Mouse (Mus musculus) embryonic facial prominence, embryonic 15.5 days (tissue): Measurements from ENCODE around the gene Arhgef39. TPM values are rescaled to one million over a fixed set of nuclear protein-coding genes. Genes with fewer than 3 reads are reported as not detected.

Experiments
- ATAC-seq: fragments of 200-750 bp; cut with Nextera tagmentation; 2 replicates; pipeline ENCODE4 v1.8.0; 2017; ENCODE audit warnings: low read depth, moderate TSS enrichment; ENCODE audit not compliant: insufficient number of reproducible peaks, low FRiP score, low TSS enrichment
- H3K27ac ChIP-seq: fragments of 300-500 bp; sonication (generic); replicated peaks from 2 replicates; pipeline ENCODE4 v1.5.1; 2015; ENCODE audit warnings: mild to moderate bottlenecking, inconsistent platforms
- H3K27me3 ChIP-seq: fragments of 300-500 bp; sonication (generic); 2 replicates; pipeline ENCODE4 v1.6.1; 2015; ENCODE audit warnings: inconsistent platforms
- H3K36me3 ChIP-seq: fragments of 300-500 bp; sonication (generic); 2 replicates; pipeline ENCODE4 v1.6.1; 2015; ENCODE audit warnings: mild to moderate bottlenecking, inconsistent platforms
- H3K4me1 ChIP-seq: fragments of 300-500 bp; sonication (generic); 2 replicates; pipeline ENCODE4 v1.6.1; 2015; ENCODE audit warnings: inconsistent platforms
- H3K4me2 ChIP-seq: fragments of 300-500 bp; sonication (generic); replicated peaks from 2 replicates; pipeline ENCODE4 v1.6.1; 2015; ENCODE audit warnings: mild to moderate bottlenecking, inconsistent platforms
- H3K4me3 ChIP-seq: fragments of 300-500 bp; sonication (generic); replicated peaks from 2 replicates; pipeline ENCODE4 v1.5.1; 2015; ENCODE audit warnings: mild to moderate bottlenecking, inconsistent platforms
- H3K9ac ChIP-seq: fragments of 300-500 bp; sonication (generic); 2 replicates; pipeline ENCODE4 v1.6.1; 2015; ENCODE audit warnings: inconsistent platforms
- H3K9me3 ChIP-seq: fragments of 300-500 bp; sonication (generic); replicated peaks from 2 replicates; pipeline ENCODE4 v1.6.1; 2016; ENCODE audit warnings: inconsistent platforms
- WGBS: fragments of 180-500 bp; shearing (Covaris S2); methylation state at CpG from one replicate; pipeline ENCODE4 v1.1.7; 2015; 5-methylcytosine and 5-hydroxymethylcytosine counted together
- polyA plus RNA-seq: library from polyadenylated mRNA; unstranded; fragments of >200 nt; fragmentation: Nextera tagmentation; extraction: Ambion mirVana; gene quantifications from 2 replicates; pipeline ENCODE4 v1.2.1, GENCODE M21; 2015

The Arhgef39 gene
- 36.8 and 39.8 TPM in 2 replicates for polyA plus RNA-seq

GRCm38 (mm10) chr4:43499407-43500333, at the start of gene Arhgef39:
Arhgef39 (minus strand) TSS chr4:43499695.
- H3K27ac ChIP-seq, result peak within 1 kb of the TSS; percentile 76
- peak within 1 kb of the TSS; percentile 65 for H3K4me3 ChIP-seq
- H3K4me2 ChIP-seq, result peak within 1 kb of the TSS; percentile 87
- ATAC-seq, result peak; percentile 84
- H3K27me3 ChIP-seq, result no peaks in the 10 kb centered on the region
- H3K9me3 ChIP-seq, result no peaks in the 10 kb centered on the region
- peaks cover 33% of the 10 kb centered on the region for H3K4me1 ChIP-seq
- 7% methylated on average over 50 of the region's 50 CpGs for WGBS
- H3K36me3 ChIP-seq, result peaks cover 5% of the 10 kb centered on the region; the same call in 1 of the 2 replicates
- H3K9ac ChIP-seq, result peak within 1 kb of the TSS; percentile 47

DNA sequence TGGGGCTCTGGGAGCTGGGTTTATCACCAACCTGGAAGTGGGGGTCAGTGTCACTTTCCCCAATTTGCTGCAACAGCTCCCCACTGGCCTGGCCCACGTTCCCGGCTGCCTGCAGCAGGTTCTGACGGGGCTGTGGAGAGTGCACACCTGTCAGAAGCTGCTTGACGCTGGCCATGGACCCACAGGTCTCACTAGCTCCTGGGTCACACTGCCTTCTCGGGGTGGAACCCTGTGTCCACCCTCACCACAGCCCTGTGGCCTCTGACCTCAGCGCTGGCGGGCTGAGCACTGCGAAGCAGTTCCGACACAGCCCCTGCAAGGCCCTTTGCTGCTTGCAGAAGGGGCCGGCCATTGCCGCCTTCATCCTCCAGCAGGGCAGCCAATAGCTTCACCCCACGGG, 49.6 kb upstream of the Arhgef39 start:
- no peak overlapping the region for H3K9ac ChIP-seq
- no peak overlapping the region for H3K4me3 ChIP-seq
- whole genome bisulfite sequencing, result 94% methylated on average over 12 of the region's 12 CpGs
- H3K9me3 ChIP-seq, result no peaks in the 10 kb centered on the region
- H3K27ac ChIP-seq, result no peak overlapping the region
- H3K4me1 ChIP-seq, result no peaks in the 10 kb centered on the region
- H3K4me2 ChIP-seq, result no peak overlapping the region
- peaks cover 99% of the 10 kb centered on the region for H3K36me3 ChIP-seq
- no peaks in the 10 kb centered on the region for H3K27me3 ChIP-seq
- ATAC-seq, result no peak

DNA sequence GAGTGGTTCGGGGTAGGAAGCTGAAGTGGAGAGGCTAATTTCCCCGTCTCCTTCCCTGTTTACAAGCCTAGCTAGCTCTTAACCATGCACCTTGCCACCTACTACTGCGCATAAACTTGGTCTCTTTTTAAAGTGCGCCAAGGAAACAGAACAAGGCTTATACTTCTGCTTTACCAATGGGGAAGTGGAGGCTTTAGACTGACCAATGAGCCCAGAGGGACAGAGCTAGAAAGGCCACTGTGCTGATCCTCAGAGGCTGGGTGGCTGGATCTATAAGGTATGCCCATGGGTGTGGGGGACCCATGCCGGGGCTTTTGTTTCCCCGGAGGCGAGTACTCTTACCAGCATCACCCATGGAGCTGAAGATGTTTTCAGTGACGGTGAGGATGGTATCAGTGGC, 47.7 kb upstream of the Arhgef39 start:
- Histone ChIP-seq H3K27me3 (no peaks in the 10 kb centered on the region), H3K4me1 (no peaks in the 10 kb centered on the region), H3K9me3 (no peaks in the 10 kb centered on the region), H3K36me3 (peaks cover 99% of the 10 kb centered on the region), H3K4me3 (no peak overlapping the region), H3K9ac (no peak overlapping the region), H3K27ac (no peak overlapping the region), H3K4me2 (no peak overlapping the region)
- no peak for ATAC-seq
- 94% methylated on average over 8 of the region's 8 CpGs for WGBS

- WGBS, result 91% methylated on average over 12 of the region's 12 CpGs
- peaks cover 100% of the 10 kb centered on the region for H3K36me3 ChIP-seq
Observed at GRCm38 (mm10) chr4:43546375-43547047, 47.0 kb upstream of the Arhgef39 start.

DNA sequence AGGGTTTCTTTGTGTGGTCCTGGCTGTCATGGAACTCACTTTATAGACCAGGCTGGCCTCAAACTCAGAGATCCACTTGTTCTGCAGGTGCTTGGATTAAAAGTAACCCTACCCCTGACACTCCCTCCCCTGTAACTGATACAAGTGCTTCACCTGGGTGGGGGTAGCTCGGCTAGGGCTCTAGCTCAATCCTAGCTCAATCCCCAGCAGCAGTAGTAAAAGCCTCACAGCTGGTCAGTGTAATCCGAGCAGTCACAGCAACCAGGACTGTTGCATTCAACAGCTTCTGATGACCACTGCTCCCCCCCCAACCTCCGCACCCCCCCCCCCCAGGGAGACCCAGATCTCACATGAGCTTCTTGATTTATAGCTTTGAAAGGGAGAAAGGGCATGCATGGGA, 42.5 kb upstream of the Arhgef39 start:
- H3K27ac ChIP-seq, result no peak overlapping the region
- H3K9me3 ChIP-seq, result no peaks in the 10 kb centered on the region
- peaks cover 99% of the 10 kb centered on the region for H3K36me3 ChIP-seq
- H3K4me3 ChIP-seq, result no peak overlapping the region
- no peak overlapping the region for H3K4me2 ChIP-seq
- no peak for ATAC-seq
- 43% methylated on average over 3 of the region's 3 CpGs for WGBS
- H3K9ac ChIP-seq, result no peak overlapping the region
- no peaks in the 10 kb centered on the region for H3K4me1 ChIP-seq
- H3K27me3 ChIP-seq, result no peaks in the 10 kb centered on the region

More at GRCm38 (mm10) chr4:43546375-43547047, 47.0 kb upstream of the Arhgef39 start:
- Histone ChIP-seq H3K4me3 (no peak overlapping the region), H3K9ac (no peak overlapping the region), H3K9me3 (no peaks in the 10 kb centered on the region), H3K4me2 (no peak overlapping the region), H3K4me1 (no peaks in the 10 kb centered on the region), H3K27me3 (no peaks in the 10 kb centered on the region), H3K27ac (no peak overlapping the region)
- ATAC-seq, result no peak

- 95% methylated on average over 9 of the region's 9 CpGs for WGBS
- Histone ChIP-seq H3K27ac (no peak overlapping the region), H3K9ac (no peak overlapping the region), H3K9me3 (no peaks in the 10 kb centered on the region), H3K27me3 (no peaks in the 10 kb centered on the region), H3K36me3 (peaks cover 97% of the 10 kb centered on the region), H3K4me3 (no peak overlapping the region), H3K4me2 (no peak overlapping the region), H3K4me1 (no peaks in the 10 kb centered on the region)
- ATAC-seq, result no peak
Observed at GRCm38 (mm10) chr4:43536031-43536430, 36.5 kb upstream of the Arhgef39 start.

DNA sequence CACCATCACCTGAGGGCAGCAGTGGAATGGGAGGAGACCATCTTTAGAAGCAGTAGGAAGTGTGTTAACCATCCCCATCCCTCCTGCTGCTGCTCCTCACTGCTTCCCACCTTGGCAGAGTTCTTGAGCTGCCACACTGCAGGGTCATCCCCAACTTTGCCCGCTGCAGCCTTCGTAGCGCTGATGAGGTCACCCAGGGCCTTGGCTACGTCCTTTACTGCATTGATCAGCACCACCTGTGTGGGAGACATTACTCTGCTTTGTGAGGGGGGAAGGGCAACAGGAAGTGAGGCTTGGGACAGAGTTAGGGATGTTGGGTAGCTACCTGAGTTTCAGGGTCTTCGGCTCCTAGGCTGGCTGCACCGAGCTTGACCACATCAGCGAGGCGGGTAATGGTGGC, 36.1 kb upstream of the Arhgef39 start:
- H3K4me1 ChIP-seq, result no peaks in the 10 kb centered on the region
- no peak overlapping the region for H3K9ac ChIP-seq
- 91% methylated on average over 8 of the region's 8 CpGs for WGBS
- no peak overlapping the region for H3K27ac ChIP-seq
- no peaks in the 10 kb centered on the region for H3K27me3 ChIP-seq
- H3K36me3 ChIP-seq, result peaks cover 97% of the 10 kb centered on the region
- H3K9me3 ChIP-seq, result no peaks in the 10 kb centered on the region
- no peak overlapping the region for H3K4me2 ChIP-seq
- H3K4me3 ChIP-seq, result no peak overlapping the region
- ATAC-seq, result no peak

GRCm38 (mm10) chr4:43533270-43533669, 33.8 kb upstream of the Arhgef39 start:
- Histone ChIP-seq H3K9me3 (no peaks in the 10 kb centered on the region), H3K27ac (no peak overlapping the region), H3K9ac (no peak overlapping the region), H3K4me1 (0 out of 2 replicates have a peak, but pooled peaks cover 3% of the 10 kb centered on the region), H3K4me2 (no peak overlapping the region), H3K27me3 (no peaks in the 10 kb centered on the region), H3K36me3 (peaks cover 73% of the 10 kb centered on the region), H3K4me3 (no peak overlapping the region)
- 80% methylated on average over 9 of the region's 9 CpGs for WGBS
- no peak for ATAC-seq

GRCm38 (mm10) chr4:43530581-43530980, 31.1 kb upstream of the Arhgef39 start:
- 19% methylated on average over 7 of the region's 7 CpGs for WGBS
- no peaks in the 10 kb centered on the region for H3K27me3 ChIP-seq
- no peak for ATAC-seq
- H3K36me3 ChIP-seq, result peaks cover 47% of the 10 kb centered on the region
- H3K4me1 ChIP-seq, result 0 out of 2 replicates have a peak, but pooled peaks cover 3% of the 10 kb centered on the region
- H3K9me3 ChIP-seq, result no peaks in the 10 kb centered on the region
- no peak overlapping the region for H3K4me3 ChIP-seq
- no peak overlapping the region for H3K9ac ChIP-seq
- no peak overlapping the region for H3K4me2 ChIP-seq
- no peak overlapping the region for H3K27ac ChIP-seq

GRCm38 (mm10) chr4:43530081-43530501, 30.6 kb upstream of the Arhgef39 start:
- no peak for ATAC-seq
- Histone ChIP-seq H3K27me3 (no peaks in the 10 kb centered on the region), H3K4me1 (0 out of 2 replicates have a peak, but pooled peaks cover 3% of the 10 kb centered on the region), H3K27ac (no peak overlapping the region), H3K4me2 (no peak overlapping the region), H3K36me3 (peaks cover 42% of the 10 kb centered on the region), H3K9ac (no peak overlapping the region), H3K9me3 (no peaks in the 10 kb centered on the region), H3K4me3 (no peak overlapping the region)
- 63% methylated on average over 8 of the region's 8 CpGs for WGBS

GRCm38 (mm10) chr4:43528487-43528886, 29.0 kb upstream of the Arhgef39 start:
- H3K36me3 ChIP-seq, result peaks cover 28% of the 10 kb centered on the region
- no peaks in the 10 kb centered on the region for H3K27me3 ChIP-seq
- H3K4me1 ChIP-seq, result peaks cover 14% of the 10 kb centered on the region
- no peak overlapping the region for H3K27ac ChIP-seq
- no peaks in the 10 kb centered on the region for H3K9me3 ChIP-seq
- H3K4me2 ChIP-seq, result no peak overlapping the region
- no peak overlapping the region for H3K4me3 ChIP-seq
- H3K9ac ChIP-seq, result no peak overlapping the region
- no peak for ATAC-seq
- 76% methylated on average over 9 of the region's 9 CpGs for WGBS
